Mouse (Mus musculus) spleen, adult 2 months (tissue): Measurements from ENCODE around the gene Krt222.

Experiments
- CTCF ChIP-seq: fragments of 200-500 bp; IDR thresholded peaks from 2 replicates; pipeline ENCODE4 v1.5.1; 2011; ENCODE audit warnings: mild to moderate bottlenecking, inconsistent platforms; ENCODE audit not compliant: insufficient read depth, insufficient read length, insufficient replicate concordance; ENCODE audit errors: extremely low read depth
- POLR2A ChIP-seq: fragments of 200-500 bp; IDR thresholded peaks from 2 replicates; pipeline ENCODE4 v1.6.1; 2011; ENCODE audit warnings: low read depth, low read length, inconsistent platforms

- TF ChIP-seq CTCF (peak; percentile 90), POLR2A (no peak)
Measured at GRCm38 (mm10) chr11:99189154-99189582, 54.7 kb downstream of the Krt222 start.
